8 mouse cellular contexts compared by ENCODE assay signal in the genomic region with DNA sequence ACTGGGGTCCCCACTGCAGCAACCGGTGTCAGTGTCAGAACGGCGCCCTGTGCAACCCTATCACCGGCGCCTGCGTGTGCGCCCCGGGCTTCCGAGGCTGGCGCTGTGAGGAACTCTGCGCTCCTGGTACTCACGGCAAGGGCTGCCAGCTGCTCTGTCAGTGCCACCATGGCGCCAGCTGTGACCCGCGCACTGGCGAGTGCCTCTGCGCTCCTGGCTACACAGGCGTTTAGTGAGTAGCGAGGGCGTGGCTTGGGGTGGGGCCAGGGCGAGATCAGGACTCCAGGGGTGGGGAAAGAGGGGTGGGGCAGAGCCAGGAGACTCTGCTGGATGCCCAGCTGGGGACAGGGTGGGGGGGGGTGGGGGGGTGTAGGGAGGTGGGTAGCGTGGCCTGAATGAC.
DNase-seq lines count a peak whose midpoint lies in the region; ATAC-seq lines count a peak whose summit lies in the region.

No protein-coding gene starts in this region.

- H3K4me2 ChIP-seq in intestine, embryonic 15.5 days (replicated peaks): peak overlapping the region; percentile 75
- peak overlapping the region; percentile 60 for H3K4me2 ChIP-seq in liver, embryonic 13.5 days
- H3K4me2 ChIP-seq in neural tube, embryonic 15.5 days: peak overlapping the region; percentile 49

- H3K9me3 ChIP-seq in erythroblast, embryonic 14.5 days (ENCODE audit: control insufficient read depth, low read length): no peaks in the 10 kb centered on the region
- H3K9me3 ChIP-seq in intestine, embryonic 15.5 days: no peaks in the 10 kb centered on the region
- no peaks in the 10 kb centered on the region for H3K9me3 ChIP-seq in liver, embryonic 13.5 days (replicated peaks)
- no peaks in the 10 kb centered on the region for H3K9me3 ChIP-seq in neural tube, embryonic 15.5 days (replicated peaks)

- DNase-seq in brain, adult 2 months (ENCODE audit: low read depth, low spot score): peak; percentile 53
- DNase-seq in gastrocnemius, postnatal 10 days: peak; percentile 62
- DNase-seq in liver, embryonic 13.5 days: peak; percentile 20
- no peak for DNase-seq in left cerebral cortex, adult 11 months (ENCODE audit: low spot score)

- no peak for ATAC-seq in erythroblast, adult 5-6 weeks (replicated peaks; ENCODE audit: low FRiP score, poor library complexity, severe bottlenecking)
- peak; percentile 84 for ATAC-seq in intestine, embryonic 15.5 days
- ATAC-seq in liver, embryonic 13.5 days (ENCODE audit: low read depth): peak; percentile 70
- peak; percentile 40; the same call in 1 of the 2 replicates for ATAC-seq in neural tube, embryonic 15.5 days (ENCODE audit: low FRiP score)

- H3K9ac ChIP-seq in intestine, embryonic 15.5 days: no peak overlapping the region
- no peak overlapping the region for H3K9ac ChIP-seq in liver, embryonic 13.5 days
- H3K9ac ChIP-seq in neural tube, embryonic 15.5 days (replicated peaks): no peak overlapping the region

- H3K27me3 ChIP-seq in erythroblast, embryonic 14.5 days (ENCODE audit: control insufficient read depth): peaks cover 26% of the 10 kb centered on the region
- no peaks in the 10 kb centered on the region for H3K27me3 ChIP-seq in intestine, embryonic 15.5 days (replicated peaks)
- H3K27me3 ChIP-seq in liver, embryonic 13.5 days: peaks cover 35% of the 10 kb centered on the region
- peaks cover 18% of the 10 kb centered on the region for H3K27me3 ChIP-seq in neural tube, embryonic 15.5 days (replicated peaks)

- H3K36me3 ChIP-seq in erythroblast, embryonic 14.5 days (ENCODE audit: control insufficient read depth): no peaks in the 10 kb centered on the region
- H3K36me3 ChIP-seq in intestine, embryonic 15.5 days: no peaks in the 10 kb centered on the region
- H3K36me3 ChIP-seq in liver, embryonic 13.5 days: no peaks in the 10 kb centered on the region
- H3K36me3 ChIP-seq in neural tube, embryonic 15.5 days: no peaks in the 10 kb centered on the region

- 4% methylated on average over 22 of the region's 22 CpGs for WGBS in intestine, embryonic 15.5 days
- 3% methylated on average over 22 of the region's 22 CpGs for WGBS in liver, embryonic 13.5 days (ENCODE audit: insufficient replicate concordance)
- WGBS in neural tube, embryonic 15.5 days: 2% methylated on average over 22 of the region's 22 CpGs

- peaks cover 13% of the 10 kb centered on the region for H3K4me1 ChIP-seq in erythroblast, embryonic 14.5 days (ENCODE audit: control insufficient read depth)
- H3K4me1 ChIP-seq in intestine, embryonic 15.5 days (replicated peaks): no peaks in the 10 kb centered on the region; the same call in 1 of the 2 replicates
- H3K4me1 ChIP-seq in liver, embryonic 13.5 days (replicated peaks): peaks cover 10% of the 10 kb centered on the region
- H3K4me1 ChIP-seq in neural tube, embryonic 15.5 days: peaks cover 31% of the 10 kb centered on the region

- no peak overlapping the region for H3K27ac ChIP-seq in intestine, embryonic 15.5 days
- H3K27ac ChIP-seq in liver, embryonic 13.5 days: no peak overlapping the region
- no peak overlapping the region for H3K27ac ChIP-seq in neural tube, embryonic 15.5 days (replicated peaks)

- peak overlapping the region; percentile 31 for H3K4me3 ChIP-seq in erythroblast, embryonic 14.5 days (replicated peaks)
- H3K4me3 ChIP-seq in intestine, embryonic 15.5 days (replicated peaks): peak overlapping the region; percentile 31
- H3K4me3 ChIP-seq in liver, embryonic 13.5 days (replicated peaks): peak overlapping the region; percentile 33; the same call in 1 of the 2 replicates
- peak overlapping the region; percentile 14; the same call in 1 of the 2 replicates for H3K4me3 ChIP-seq in neural tube, embryonic 15.5 days (replicated peaks)
